Mouse (Mus musculus) embryonic facial prominence, embryonic 12.5 days (tissue): Measurements from ENCODE around the gene H2-Eb2. TPM values are rescaled to one million over a fixed set of nuclear protein-coding genes. Genes with fewer than 3 reads are reported as not detected.

Experiments used
- ATAC-seq: fragments of 200-750 bp; cut with Nextera tagmentation; 2 replicates; pipeline ENCODE4 v1.8.0; 2017; ENCODE audit not compliant: insufficient number of reproducible peaks, insufficient read depth, low FRiP score, low TSS enrichment
- H3K27ac ChIP-seq: fragments of 300-500 bp; sonication (generic); 2 replicates; pipeline ENCODE4 v1.5.1; 2016; ENCODE audit warnings: mild to moderate bottlenecking
- H3K27me3 ChIP-seq: fragments of 300-500 bp; sonication (generic); 2 replicates; pipeline ENCODE4 v1.6.1; 2016; ENCODE audit warnings: mild to moderate bottlenecking, moderate library complexity
- H3K36me3 ChIP-seq: fragments of 300-500 bp; sonication (generic); 2 replicates; pipeline ENCODE4 v1.6.1; 2016; ENCODE audit warnings: mild to moderate bottlenecking
- H3K4me1 ChIP-seq: fragments of 300-500 bp; sonication (generic); 2 replicates; pipeline ENCODE4 v1.6.1; 2016
- H3K4me2 ChIP-seq: fragments of 300-500 bp; sonication (generic); replicated peaks from 2 replicates; pipeline ENCODE4 v1.6.1; 2016; ENCODE audit warnings: mild to moderate bottlenecking, moderate library complexity
- H3K4me3 ChIP-seq: fragments of 300-500 bp; sonication (generic); 2 replicates; pipeline ENCODE4 v1.5.1; 2016; ENCODE audit warnings: mild to moderate bottlenecking
- H3K9ac ChIP-seq: fragments of 300-500 bp; sonication (generic); 2 replicates; pipeline ENCODE4 v1.6.1; 2016; ENCODE audit warnings: mild to moderate bottlenecking, moderate library complexity
- H3K9me3 ChIP-seq: fragments of 300-500 bp; sonication (generic); 2 replicates; pipeline ENCODE4 v1.6.1; 2016; ENCODE audit warnings: mild to moderate bottlenecking, moderate library complexity
- WGBS: fragments of 180-500 bp; shearing (Covaris S2); methylation state at CpG from one replicate; pipeline ENCODE4 v1.1.7; 2016; 5-methylcytosine and 5-hydroxymethylcytosine counted together
- polyA plus RNA-seq: library from polyadenylated mRNA; unstranded; fragments of >200 nt; fragmentation: Nextera tagmentation; extraction: Ambion mirVana; gene quantifications from 2 replicates; pipeline ENCODE4 v1.2.1, GENCODE M21; 2016

Gene H2-Eb2
- polyA plus RNA-seq, 1 experiment from 2014 or later, result not detected

GRCm38 (mm10) chr17:34295307-34295706, 30.2 kb upstream of the H2-Eb2 start:
- H3K4me1 ChIP-seq, result no peaks in the 10 kb centered on the region
- H3K4me2 ChIP-seq, result no peak overlapping the region
- no peak for ATAC-seq
- no peak overlapping the region for H3K4me3 ChIP-seq
- H3K27me3 ChIP-seq, result no peaks in the 10 kb centered on the region
- H3K9me3 ChIP-seq, result no peaks in the 10 kb centered on the region
- no peak overlapping the region for H3K27ac ChIP-seq
- no peaks in the 10 kb centered on the region for H3K36me3 ChIP-seq
- no peak overlapping the region for H3K9ac ChIP-seq

DNA sequence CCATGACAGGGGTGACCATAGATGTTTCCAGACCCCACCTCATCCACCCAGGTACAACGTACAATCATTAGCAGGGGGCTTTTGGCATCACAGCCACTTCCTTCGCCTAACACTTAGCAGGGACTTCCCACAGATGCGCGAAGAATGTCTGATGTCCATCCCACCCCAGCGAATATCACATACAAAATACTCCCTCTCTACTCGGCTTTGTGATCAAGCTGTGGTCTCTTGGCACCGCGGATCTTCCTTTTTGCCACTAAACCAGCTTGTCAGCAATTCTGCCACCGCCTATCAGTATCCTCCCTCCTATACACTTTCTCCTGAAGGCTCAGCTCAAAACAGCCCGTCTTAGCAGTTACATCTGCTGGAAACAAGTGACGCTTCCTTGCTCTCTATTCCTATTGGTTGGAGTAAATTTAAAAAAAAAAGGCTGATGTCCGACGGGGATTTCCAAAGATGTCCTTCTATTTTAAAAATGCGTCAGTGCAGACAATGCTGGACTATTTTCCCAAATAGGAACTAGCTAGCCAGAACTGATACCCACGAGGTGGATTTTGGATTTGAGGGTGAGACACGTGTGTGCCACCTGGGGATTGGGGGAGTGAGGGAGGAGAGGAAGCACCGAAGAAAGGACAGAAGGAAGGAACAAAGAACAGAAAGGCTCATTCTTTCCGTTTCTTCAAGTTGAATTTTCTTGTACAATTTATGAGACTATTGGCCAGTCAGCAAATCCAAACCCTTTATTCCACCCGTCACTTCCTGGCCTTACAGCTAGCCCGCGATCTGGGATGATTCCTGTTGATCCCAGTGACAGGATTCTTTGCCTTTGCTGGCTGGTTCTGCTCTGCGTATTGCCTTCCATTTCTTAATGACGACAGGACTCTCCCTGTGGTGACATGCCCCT, 29.3 kb upstream of the H2-Eb2 start:
- Histone ChIP-seq H3K9me3 (no peaks in the 10 kb centered on the region), H3K4me3 (peak overlapping the region; percentile 32), H3K4me1 (no peaks in the 10 kb centered on the region), H3K4me2 (peak overlapping the region; percentile 44), H3K36me3 (no peaks in the 10 kb centered on the region), H3K27ac (no peak overlapping the region), H3K27me3 (no peaks in the 10 kb centered on the region), H3K9ac (no peak overlapping the region)
- 26% methylated on average over 23 of the region's 23 CpGs for WGBS
- no peak for ATAC-seq

GRCm38 (mm10) chr17:34299356-34299755, 26.1 kb upstream of the H2-Eb2 start:
- H3K4me1 ChIP-seq, result no peaks in the 10 kb centered on the region
- no peak for ATAC-seq
- H3K27me3 ChIP-seq, result no peaks in the 10 kb centered on the region
- H3K9me3 ChIP-seq, result no peaks in the 10 kb centered on the region
- H3K4me3 ChIP-seq, result no peak overlapping the region
- H3K27ac ChIP-seq, result no peak overlapping the region
- no peak overlapping the region for H3K9ac ChIP-seq
- WGBS, result 68% methylated on average over 3 of the region's 3 CpGs
- no peak overlapping the region for H3K4me2 ChIP-seq
- no peaks in the 10 kb centered on the region for H3K36me3 ChIP-seq

GRCm38 (mm10) chr17:34300071-34300470, 25.4 kb upstream of the H2-Eb2 start:
- Histone ChIP-seq H3K27me3 (no peaks in the 10 kb centered on the region), H3K36me3 (no peaks in the 10 kb centered on the region), H3K27ac (no peak overlapping the region), H3K4me1 (no peaks in the 10 kb centered on the region), H3K4me3 (no peak overlapping the region), H3K4me2 (no peak overlapping the region), H3K9ac (no peak overlapping the region), H3K9me3 (no peaks in the 10 kb centered on the region)
- ATAC-seq, result no peak
- 90% methylated on average over 8 of the region's 8 CpGs for WGBS

- no peak overlapping the region for H3K9ac ChIP-seq
- ATAC-seq, result no peak
- no peak overlapping the region for H3K4me3 ChIP-seq
- no peaks in the 10 kb centered on the region for H3K27me3 ChIP-seq
- no peaks in the 10 kb centered on the region for H3K36me3 ChIP-seq
- no peak overlapping the region for H3K4me2 ChIP-seq
- H3K9me3 ChIP-seq, result no peaks in the 10 kb centered on the region
- WGBS, result 75% methylated on average over 23 of the region's 23 CpGs
- H3K4me1 ChIP-seq, result no peaks in the 10 kb centered on the region
- no peak overlapping the region for H3K27ac ChIP-seq
These were observed 24.5 kb upstream of the H2-Eb2 start for GRCm38 (mm10) chr17:34300691-34301566.

DNA sequence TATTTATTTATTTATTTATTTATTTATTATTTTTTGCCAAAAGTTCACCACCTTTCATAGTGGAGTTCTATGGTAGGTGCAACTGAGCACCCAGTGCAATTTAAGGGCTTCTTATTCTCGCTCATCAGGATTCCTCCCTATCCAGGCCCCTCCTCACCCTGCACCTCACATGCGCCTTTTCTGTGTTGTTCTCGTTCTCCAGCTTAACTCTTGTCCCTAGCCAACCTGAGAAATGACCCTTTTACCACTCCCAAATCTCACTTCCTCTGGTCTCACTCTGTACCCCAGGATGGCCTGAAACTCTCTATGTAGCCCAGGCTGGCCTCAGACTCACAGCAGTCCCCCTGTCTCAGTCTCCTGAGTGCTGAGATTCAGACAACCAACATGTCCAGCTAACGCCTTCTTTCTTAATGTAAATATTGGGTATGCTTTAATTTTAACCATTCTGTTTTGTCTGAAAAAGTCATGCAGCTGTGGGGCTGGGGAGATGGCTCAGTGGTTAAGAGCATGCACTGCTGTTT, 23.7 kb upstream of the H2-Eb2 start:
- H3K4me3 ChIP-seq, result no peak overlapping the region
- no peaks in the 10 kb centered on the region for H3K4me1 ChIP-seq
- H3K4me2 ChIP-seq, result no peak overlapping the region
- H3K36me3 ChIP-seq, result no peaks in the 10 kb centered on the region
- 85% methylated on average over 4 of the region's 4 CpGs for WGBS
- no peak overlapping the region for H3K9ac ChIP-seq
- H3K9me3 ChIP-seq, result no peaks in the 10 kb centered on the region
- no peaks in the 10 kb centered on the region for H3K27me3 ChIP-seq
- no peak overlapping the region for H3K27ac ChIP-seq
- ATAC-seq, result no peak

DNA sequence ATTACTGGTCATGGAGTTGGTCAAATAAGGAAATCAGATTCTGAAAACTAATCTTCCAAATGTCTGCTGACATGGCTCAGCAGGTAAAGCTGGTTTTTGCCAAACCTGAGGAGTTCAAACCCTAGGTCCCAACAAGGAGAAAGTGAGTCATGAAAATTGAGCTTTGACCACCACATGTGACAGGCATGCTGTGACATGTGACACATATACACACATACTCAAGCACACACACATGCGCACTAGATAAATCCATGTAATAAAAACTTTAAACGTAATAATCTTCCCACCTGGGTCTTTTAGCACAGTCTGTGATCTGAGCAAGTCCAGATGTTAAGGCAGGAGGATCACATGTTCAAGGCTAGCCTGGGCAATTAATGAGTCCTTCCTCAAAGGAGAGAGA, 21.7 kb upstream of the H2-Eb2 start:
- Histone ChIP-seq H3K27me3 (0 out of 2 replicates have a peak, but pooled peaks cover 3% of the 10 kb centered on the region), H3K36me3 (no peaks in the 10 kb centered on the region), H3K9ac (no peak overlapping the region), H3K4me2 (no peak overlapping the region), H3K4me1 (no peaks in the 10 kb centered on the region), H3K27ac (no peak overlapping the region), H3K9me3 (no peaks in the 10 kb centered on the region), H3K4me3 (no peak overlapping the region)
- WGBS, result 83% methylated on average over 2 of the region's 2 CpGs
- no peak for ATAC-seq

- no peak overlapping the region for H3K27ac ChIP-seq
These were observed 20.7 kb upstream of the H2-Eb2 start for GRCm38 (mm10) chr17:34304751-34305150.

GRCm38 (mm10) chr17:34305380-34306030, 20.0 kb upstream of the H2-Eb2 start, which contains the start of gene H2-Eb1:
Gene H2-Eb1 (plus strand): TSS chr17:34305867.
- H3K27ac ChIP-seq, result no peak within 1 kb of the TSS
- H3K4me1 ChIP-seq, result 0 out of 2 replicates have a peak, but pooled peaks cover 2% of the 10 kb centered on the region
- 0 out of 2 replicates have a peak, but pooled peaks cover 3% of the 10 kb centered on the region for H3K27me3 ChIP-seq
- no peaks in the 10 kb centered on the region for H3K36me3 ChIP-seq
- peak; percentile 68; the same call in 1 of the 2 replicates for ATAC-seq
- H3K4me3 ChIP-seq, result no peak within 1 kb of the TSS
- no peak within 1 kb of the TSS for H3K9ac ChIP-seq
- H3K4me2 ChIP-seq, result no peak within 1 kb of the TSS
- H3K9me3 ChIP-seq, result no peaks in the 10 kb centered on the region

More at GRCm38 (mm10) chr17:34304751-34305150, 20.7 kb upstream of the H2-Eb2 start:
- 0 out of 2 replicates have a peak, but pooled peaks cover 2% of the 10 kb centered on the region for H3K4me1 ChIP-seq
- ATAC-seq, result no peak
- no peaks in the 10 kb centered on the region for H3K36me3 ChIP-seq
- H3K9me3 ChIP-seq, result no peaks in the 10 kb centered on the region
- no peak overlapping the region for H3K4me2 ChIP-seq
- H3K4me3 ChIP-seq, result no peak overlapping the region
- 0 out of 2 replicates have a peak, but pooled peaks cover 3% of the 10 kb centered on the region for H3K27me3 ChIP-seq
- WGBS, result 19% methylated on average over 4 of the region's 4 CpGs
- H3K9ac ChIP-seq, result no peak overlapping the region

- Histone ChIP-seq H3K4me3 (no peak overlapping the region), H3K9me3 (no peaks in the 10 kb centered on the region), H3K9ac (no peak overlapping the region), H3K27me3 (0 out of 2 replicates have a peak, but pooled peaks cover 3% of the 10 kb centered on the region), H3K4me2 (no peak overlapping the region), H3K36me3 (no peaks in the 10 kb centered on the region), H3K4me1 (0 out of 2 replicates have a peak, but pooled peaks cover 2% of the 10 kb centered on the region), H3K27ac (no peak overlapping the region)
- WGBS, result 84% methylated on average over 2 of the region's 2 CpGs
- no peak for ATAC-seq
These were observed 19.1 kb upstream of the H2-Eb2 start for GRCm38 (mm10) chr17:34306407-34306806.

DNA sequence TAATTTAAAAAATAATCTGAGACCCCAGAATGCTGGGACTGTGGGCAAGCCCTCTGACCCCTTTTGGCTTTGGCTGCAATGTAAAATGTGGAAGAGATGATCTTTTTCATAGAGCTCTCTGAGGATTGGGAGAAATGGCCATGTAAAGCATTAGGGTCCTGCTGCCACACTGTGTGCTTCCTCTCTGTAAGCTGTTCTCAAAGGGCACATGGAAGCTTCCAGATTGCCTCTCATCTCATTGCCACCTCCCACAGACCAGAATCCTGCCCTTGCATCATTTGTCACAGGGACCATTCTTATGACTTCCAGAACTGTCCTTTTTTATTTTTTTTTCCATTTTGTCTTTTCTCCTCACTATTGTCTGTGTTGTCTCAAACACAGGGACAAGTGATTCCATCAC, 18.2 kb upstream of the H2-Eb2 start:
- Histone ChIP-seq H3K4me1 (0 out of 2 replicates have a peak, but pooled peaks cover 2% of the 10 kb centered on the region), H3K4me2 (no peak overlapping the region), H3K27ac (no peak overlapping the region), H3K9ac (no peak overlapping the region), H3K27me3 (0 out of 2 replicates have a peak, but pooled peaks cover 3% of the 10 kb centered on the region), H3K36me3 (no peaks in the 10 kb centered on the region), H3K4me3 (no peak overlapping the region), H3K9me3 (no peaks in the 10 kb centered on the region)
- ATAC-seq, result no peak
